Mouse (Mus musculus) neural tube, embryonic 15.5 days (tissue): ENCODE results near the gene Tenm2. TPM values are rescaled to one million over a fixed set of nuclear protein-coding genes. Genes with fewer than 3 reads are reported as not detected.
A peak's percentile ranks its signal among the peaks of the same experiment; 100 is the strongest.

ENCODE experiments used
- ATAC-seq: fragments of 200-750 bp; cut with Nextera tagmentation; 2 replicates; pipeline ENCODE4 v1.8.0; 2017; ENCODE audit warnings: mild to moderate bottlenecking, moderate TSS enrichment, moderate library complexity; ENCODE audit not compliant: low FRiP score
- H3K27ac ChIP-seq: fragments of 300-500 bp; sonication (generic); replicated peaks from 2 replicates; pipeline ENCODE4 v1.5.1; 2015; ENCODE audit warnings: mild to moderate bottlenecking, inconsistent platforms
- H3K27me3 ChIP-seq: fragments of 300-500 bp; sonication (generic); replicated peaks from 2 replicates; pipeline ENCODE4 v1.6.1; 2015; ENCODE audit warnings: inconsistent platforms
- H3K36me3 ChIP-seq: fragments of 300-500 bp; sonication (generic); 2 replicates; pipeline ENCODE4 v1.6.1; 2015; ENCODE audit warnings: inconsistent platforms
- H3K4me1 ChIP-seq: fragments of 300-500 bp; sonication (generic); 2 replicates; pipeline ENCODE4 v1.6.1; 2015; ENCODE audit warnings: inconsistent platforms
- H3K4me2 ChIP-seq: fragments of 300-500 bp; sonication (generic); 2 replicates; pipeline ENCODE4 v1.6.1; 2015; ENCODE audit warnings: inconsistent platforms, mild to moderate bottlenecking, moderate library complexity
- H3K4me3 ChIP-seq: fragments of 300-500 bp; sonication (generic); replicated peaks from 2 replicates; pipeline ENCODE4 v1.5.1; 2015; ENCODE audit warnings: mild to moderate bottlenecking, inconsistent platforms
- H3K9ac ChIP-seq: fragments of 300-500 bp; sonication (generic); replicated peaks from 2 replicates; pipeline ENCODE4 v1.6.1; 2015; ENCODE audit warnings: mild to moderate bottlenecking, inconsistent platforms
- H3K9me3 ChIP-seq: fragments of 300-500 bp; sonication (generic); replicated peaks from 2 replicates; pipeline ENCODE4 v1.6.1; 2016; ENCODE audit warnings: inconsistent platforms
- WGBS: fragments of 180-500 bp; shearing (Covaris S2); methylation state at CpG from one replicate; pipeline ENCODE4 v1.1.7; 2015; ENCODE audit warnings: mixed read lengths; 5-methylcytosine and 5-hydroxymethylcytosine counted together
- polyA plus RNA-seq: library from polyadenylated mRNA; unstranded; fragments of >200 nt; fragmentation: Nextera tagmentation; extraction: Ambion mirVana; gene quantifications from 2 replicates; pipeline ENCODE4 v1.2.1, GENCODE M21; 2015

Gene Tenm2
- polyA plus RNA-seq, 1 experiment from 2014 or later: 34.7 TPM

DNA sequence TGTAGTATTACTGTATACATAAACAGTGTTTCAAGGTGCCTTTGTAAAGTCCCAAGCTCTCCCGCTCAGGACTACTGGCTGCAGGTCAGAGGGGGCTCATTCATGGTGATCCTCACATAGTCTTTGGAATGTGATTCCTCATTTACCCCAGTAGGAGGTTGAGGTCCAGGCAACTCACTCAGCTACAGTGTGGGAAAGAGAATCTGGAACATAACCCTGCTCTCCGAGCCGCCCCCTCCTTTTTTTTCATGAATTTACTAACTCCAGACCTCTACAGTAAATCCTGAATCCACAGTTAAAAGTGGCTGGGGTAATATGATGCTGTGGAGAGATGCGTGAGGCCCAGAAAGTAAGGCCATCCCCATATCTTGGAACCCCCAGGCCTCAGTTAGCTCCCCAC lies 1066.0 kb downstream of the Tenm2 start:
- Histone ChIP-seq H3K4me2 (no peak overlapping the region), H3K27ac (no peak overlapping the region), H3K36me3 (0 out of 2 replicates have a peak, but pooled peaks cover 5% of the 10 kb centered on the region), H3K9me3 (no peaks in the 10 kb centered on the region), H3K27me3 (no peaks in the 10 kb centered on the region), H3K4me3 (no peak overlapping the region), H3K4me1 (0 out of 2 replicates have a peak, but pooled peaks cover 6% of the 10 kb centered on the region), H3K9ac (no peak overlapping the region)
- ATAC-seq: no peak
- WGBS: 80% methylated on average over 4 of the region's 4 CpGs

DNA sequence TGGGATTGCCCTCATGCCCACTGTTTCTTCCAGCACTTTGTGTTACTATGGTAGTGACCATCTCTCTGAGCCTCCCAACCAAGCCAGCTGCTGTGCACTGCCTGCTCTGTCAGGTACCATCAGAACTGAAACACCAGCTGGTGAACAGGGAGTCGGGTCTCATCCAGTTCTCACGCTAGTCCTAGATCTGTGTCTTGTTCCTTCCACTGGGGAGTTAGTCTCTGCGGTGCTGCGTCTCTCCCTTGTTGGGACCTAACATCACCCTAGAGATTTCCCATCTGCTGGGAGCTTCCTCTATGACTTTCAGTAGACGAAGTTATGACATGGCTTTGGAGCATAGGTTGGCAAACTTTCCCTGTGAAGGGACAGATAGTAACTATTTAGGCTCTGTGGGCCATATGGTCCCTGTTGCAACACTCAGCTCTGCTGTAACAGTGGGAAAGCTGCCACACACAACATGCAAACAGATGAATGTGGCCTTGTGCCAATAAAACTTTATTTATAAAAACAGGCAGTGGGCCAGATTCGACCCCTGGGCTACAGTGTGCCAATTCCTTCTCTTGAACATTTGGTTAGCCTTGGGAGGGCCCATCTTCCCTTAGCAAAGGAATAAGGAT lies 1066.7 kb downstream of the Tenm2 start:
- Histone ChIP-seq H3K9me3 (no peaks in the 10 kb centered on the region), H3K27me3 (no peaks in the 10 kb centered on the region), H3K4me1 (0 out of 2 replicates have a peak, but pooled peaks cover 6% of the 10 kb centered on the region), H3K4me3 (no peak overlapping the region), H3K4me2 (no peak overlapping the region), H3K9ac (no peak overlapping the region), H3K36me3 (0 out of 2 replicates have a peak, but pooled peaks cover 5% of the 10 kb centered on the region), H3K27ac (no peak overlapping the region)
- 86% methylated on average over 6 of the region's 6 CpGs for WGBS
- ATAC-seq: no peak

DNA sequence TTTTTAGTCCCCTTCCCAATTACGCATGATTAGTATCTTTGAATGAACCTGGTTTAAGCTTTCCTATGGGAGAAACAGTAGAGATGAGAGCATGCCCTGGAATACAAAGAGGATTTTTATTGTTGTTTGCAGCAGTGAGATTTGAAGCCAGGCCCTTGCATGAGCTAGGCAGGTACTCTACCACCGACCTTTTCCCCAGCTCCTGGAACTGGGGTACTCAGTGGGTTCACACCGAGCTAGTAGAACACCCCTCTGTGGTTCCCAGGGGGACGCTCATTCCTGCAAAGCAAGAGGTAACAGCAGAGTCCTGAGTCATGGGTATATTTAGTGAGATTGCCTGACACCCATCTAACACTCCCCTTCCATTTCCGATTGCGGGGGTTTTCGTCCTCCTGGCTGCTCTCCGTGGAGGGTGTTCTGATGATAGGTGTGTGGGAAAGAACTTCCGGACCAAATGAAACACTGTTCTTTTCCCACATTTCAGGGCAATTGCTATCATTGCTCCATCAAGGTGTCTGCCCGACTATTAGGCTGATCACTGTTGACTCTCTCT lies 1067.9 kb downstream of the Tenm2 start:
- Histone ChIP-seq H3K4me2 (no peak overlapping the region), H3K27ac (no peak overlapping the region), H3K9me3 (no peaks in the 10 kb centered on the region), H3K27me3 (no peaks in the 10 kb centered on the region), H3K36me3 (0 out of 2 replicates have a peak, but pooled peaks cover 5% of the 10 kb centered on the region), H3K4me3 (no peak overlapping the region), H3K4me1 (no peaks in the 10 kb centered on the region), H3K9ac (no peak overlapping the region)
- ATAC-seq: no peak
- whole genome bisulfite sequencing: 84% methylated on average over 10 of the region's 10 CpGs

DNA sequence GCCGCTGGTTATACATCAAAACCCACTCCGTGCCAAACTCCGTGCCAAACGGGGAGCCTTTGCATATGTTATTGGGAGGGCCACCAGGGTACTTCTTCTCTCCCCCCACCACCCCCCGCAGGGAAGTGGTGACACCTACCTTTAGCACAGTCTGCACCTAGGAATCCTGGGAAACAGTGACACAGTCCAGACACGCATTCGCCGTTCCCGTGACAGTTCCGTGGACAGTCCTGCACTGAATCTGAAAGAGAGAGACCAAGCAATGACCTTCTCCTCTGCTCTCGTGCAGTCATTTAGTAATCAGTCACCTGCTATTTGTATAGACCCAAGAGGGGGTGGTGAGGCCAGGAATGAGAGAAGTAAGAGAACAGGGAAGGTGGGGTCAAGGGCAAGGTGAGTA lies 1072.2 kb downstream of the Tenm2 start:
- Histone ChIP-seq H3K27me3 (no peaks in the 10 kb centered on the region), H3K36me3 (no peaks in the 10 kb centered on the region), H3K4me2 (no peak overlapping the region), H3K27ac (no peak overlapping the region), H3K4me3 (no peak overlapping the region), H3K4me1 (peaks cover 5% of the 10 kb centered on the region; the same call in 1 of the 2 replicates), H3K9ac (no peak overlapping the region), H3K9me3 (no peaks in the 10 kb centered on the region)
- 85% methylated on average over 11 of the region's 11 CpGs for WGBS
- ATAC-seq: no peak

DNA sequence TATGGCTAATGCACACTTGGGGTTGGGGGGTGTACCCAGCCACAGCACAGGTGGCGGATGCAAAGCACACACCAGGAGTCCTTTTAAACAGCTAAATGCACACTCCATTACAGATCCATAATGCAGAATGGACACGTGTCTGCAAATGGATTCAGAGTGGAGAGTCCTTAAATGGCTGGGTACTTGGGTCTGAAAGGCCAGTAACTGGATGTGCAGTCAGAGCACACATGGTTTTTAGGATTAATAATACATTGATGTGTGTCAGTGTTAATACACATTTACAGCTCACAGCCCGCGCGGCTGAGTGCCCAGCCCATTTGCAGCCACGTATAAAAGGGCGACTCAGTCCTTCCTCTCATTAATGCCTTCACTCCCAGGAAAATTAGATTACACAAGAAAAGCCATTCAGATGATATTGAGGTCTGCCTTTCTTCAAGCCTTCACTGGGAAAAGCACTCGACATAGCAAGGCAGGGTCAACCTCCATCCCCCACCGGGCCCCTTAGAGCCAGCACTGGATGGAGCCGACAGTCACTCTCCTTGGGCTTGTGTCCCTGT lies 1073.9 kb downstream of the Tenm2 start:
- no peaks in the 10 kb centered on the region for H3K36me3 ChIP-seq
- no peak overlapping the region for H3K4me3 ChIP-seq
- no peak overlapping the region for H3K4me2 ChIP-seq
- 55% methylated on average over 10 of the region's 10 CpGs for WGBS
- H3K4me1 ChIP-seq: peaks cover 5% of the 10 kb centered on the region; the same call in 1 of the 2 replicates
- H3K9ac ChIP-seq: no peak overlapping the region
- no peak overlapping the region for H3K27ac ChIP-seq
- no peaks in the 10 kb centered on the region for H3K27me3 ChIP-seq
- H3K9me3 ChIP-seq: no peaks in the 10 kb centered on the region
- peak; percentile 35; the same call in 1 of the 2 replicates for ATAC-seq

DNA sequence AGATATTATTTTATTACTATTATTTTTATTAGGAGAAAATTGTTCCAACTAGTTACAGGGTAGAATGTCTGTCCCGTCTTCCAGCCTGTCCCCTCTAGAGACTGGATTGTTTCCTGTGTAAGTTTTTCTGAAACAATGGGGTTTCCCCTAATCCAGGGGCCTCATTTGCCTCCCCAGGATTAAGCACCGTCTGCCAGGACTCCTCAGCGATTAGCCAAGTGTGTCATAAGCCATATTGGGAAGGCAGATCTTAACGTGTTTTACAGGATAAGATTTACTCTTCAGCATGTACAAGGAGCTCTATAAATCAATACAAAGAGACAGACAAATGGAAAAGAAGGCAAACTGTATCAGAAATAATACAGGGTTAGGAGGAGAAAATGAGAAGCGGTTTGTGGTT lies 1082.3 kb downstream of the Tenm2 start:
- ATAC-seq: no peak
- Histone ChIP-seq H3K4me2 (no peak overlapping the region), H3K4me1 (peaks cover 11% of the 10 kb centered on the region), H3K9me3 (no peaks in the 10 kb centered on the region), H3K4me3 (no peak overlapping the region), H3K27ac (no peak overlapping the region), H3K27me3 (0 out of 2 replicates have a peak, but pooled peaks cover 3% of the 10 kb centered on the region), H3K36me3 (no peaks in the 10 kb centered on the region), H3K9ac (no peak overlapping the region)
- 45% methylated on average over 5 of the region's 5 CpGs for WGBS

DNA sequence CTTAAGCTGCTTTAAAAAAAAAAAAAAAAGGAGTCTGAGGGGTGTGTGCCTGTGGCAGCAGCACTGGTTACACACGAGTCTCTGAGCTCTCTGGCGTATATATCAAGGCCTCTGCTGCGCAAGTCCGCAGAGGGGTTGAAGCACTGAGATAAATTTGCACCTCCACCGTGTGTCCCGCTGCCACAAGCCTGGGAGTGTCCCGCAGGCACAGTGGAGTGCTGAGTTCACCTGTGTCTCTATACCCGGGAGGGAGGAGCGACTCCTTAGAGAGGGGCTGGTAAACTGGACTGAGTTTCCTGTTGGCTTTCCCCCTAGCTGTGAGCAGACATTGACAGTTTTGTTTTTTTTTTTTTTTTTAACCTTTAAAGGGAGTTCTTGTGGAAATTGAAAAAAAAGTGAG lies 1082.8 kb downstream of the Tenm2 start:
- WGBS: 24% methylated on average over 9 of the region's 9 CpGs
- no peak overlapping the region for H3K4me3 ChIP-seq
- no peaks in the 10 kb centered on the region for H3K9me3 ChIP-seq
- no peak overlapping the region for H3K27ac ChIP-seq
- H3K9ac ChIP-seq: no peak overlapping the region
- H3K27me3 ChIP-seq: 0 out of 2 replicates have a peak, but pooled peaks cover 3% of the 10 kb centered on the region
- peak; percentile 19; the same call in 1 of the 2 replicates for ATAC-seq
- peak overlapping the region; percentile 34 for H3K4me2 ChIP-seq
- H3K4me1 ChIP-seq: peaks cover 11% of the 10 kb centered on the region
- H3K36me3 ChIP-seq: no peaks in the 10 kb centered on the region

DNA sequence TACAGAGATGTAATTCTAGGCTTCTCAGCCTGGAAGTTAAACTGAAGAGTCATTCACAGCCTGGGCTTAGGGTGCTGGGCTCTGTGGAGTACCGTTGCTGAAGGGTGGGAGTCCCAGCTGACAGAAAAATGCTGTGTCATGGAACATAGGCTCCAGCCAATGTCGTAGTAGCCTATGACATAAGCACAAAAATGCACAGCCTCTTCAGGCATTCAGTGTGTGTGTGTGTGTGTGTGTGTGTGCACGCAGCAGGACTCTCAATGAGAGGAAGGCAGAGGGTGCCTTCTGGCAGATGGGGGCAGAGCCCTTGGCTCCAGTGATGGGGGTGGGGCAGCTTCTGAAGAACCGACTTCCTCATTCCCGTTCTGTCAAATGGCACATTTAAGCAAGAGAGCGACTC lies 1083.5 kb downstream of the Tenm2 start:
- H3K27ac ChIP-seq: no peak overlapping the region
- H3K4me1 ChIP-seq: peaks cover 11% of the 10 kb centered on the region
- H3K36me3 ChIP-seq: no peaks in the 10 kb centered on the region
- 0 out of 2 replicates have a peak, but pooled peaks cover 3% of the 10 kb centered on the region for H3K27me3 ChIP-seq
- no peak overlapping the region for H3K4me3 ChIP-seq
- WGBS: 9% methylated on average over 6 of the region's 6 CpGs
- peak; percentile 35; the same call in 1 of the 2 replicates for ATAC-seq
- no peak overlapping the region for H3K9ac ChIP-seq
- no peaks in the 10 kb centered on the region for H3K9me3 ChIP-seq
- peak overlapping the region; percentile 34 for H3K4me2 ChIP-seq

DNA sequence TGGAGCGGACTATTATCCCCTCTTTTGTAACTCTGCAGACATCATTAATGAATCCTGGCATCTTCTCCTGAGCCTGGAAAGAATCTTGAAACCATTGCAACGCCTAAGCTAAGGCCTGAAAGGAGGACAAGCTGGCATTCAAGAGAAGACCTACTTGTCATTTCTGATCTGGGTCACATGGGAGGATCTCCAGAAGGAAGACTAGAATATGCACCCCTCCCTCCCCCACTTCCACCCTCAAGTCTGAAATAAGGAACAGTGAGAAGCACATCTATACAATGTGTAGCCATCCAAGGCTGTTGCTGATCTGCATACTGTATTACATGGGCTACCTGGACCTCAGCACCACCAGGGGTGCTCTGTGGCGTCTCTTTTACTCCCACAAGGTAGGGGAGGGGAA lies 1086.7 kb downstream of the Tenm2 start:
- H3K36me3 ChIP-seq: no peaks in the 10 kb centered on the region
- H3K4me1 ChIP-seq: peaks cover 15% of the 10 kb centered on the region
- no peak overlapping the region for H3K4me3 ChIP-seq
- no peak overlapping the region for H3K9ac ChIP-seq
- WGBS: 88% methylated on average over 3 of the region's 3 CpGs
- H3K27me3 ChIP-seq: no peaks in the 10 kb centered on the region
- H3K9me3 ChIP-seq: no peaks in the 10 kb centered on the region
- H3K27ac ChIP-seq: no peak overlapping the region
- no peak for ATAC-seq
- no peak overlapping the region for H3K4me2 ChIP-seq

DNA sequence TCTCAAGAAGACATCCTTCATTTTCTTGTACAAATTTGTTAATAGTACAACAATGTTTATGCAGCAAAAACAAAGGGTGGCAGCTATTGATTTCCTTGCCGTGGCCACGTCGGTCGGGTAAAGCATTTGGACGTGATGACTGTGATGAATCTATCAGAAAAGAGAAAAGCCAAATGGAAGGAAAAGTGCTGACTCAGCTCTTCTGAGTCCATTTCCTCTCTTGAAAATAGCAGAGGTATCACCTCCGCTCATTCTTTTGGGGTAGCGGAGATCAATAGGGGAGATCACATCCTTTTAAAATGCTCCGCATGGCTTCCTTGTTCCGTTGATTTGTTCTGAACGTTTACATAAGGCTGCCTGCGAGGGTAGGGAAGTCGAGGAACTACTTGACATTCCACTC lies 1090.7 kb downstream of the Tenm2 start:
- Histone ChIP-seq H3K9me3 (no peaks in the 10 kb centered on the region), H3K4me3 (no peak overlapping the region), H3K27ac (no peak overlapping the region), H3K4me2 (no peak overlapping the region), H3K36me3 (no peaks in the 10 kb centered on the region), H3K9ac (no peak overlapping the region), H3K27me3 (no peaks in the 10 kb centered on the region), H3K4me1 (peaks cover 5% of the 10 kb centered on the region)
- ATAC-seq: no peak
- 73% methylated on average over 12 of the region's 12 CpGs for WGBS

DNA sequence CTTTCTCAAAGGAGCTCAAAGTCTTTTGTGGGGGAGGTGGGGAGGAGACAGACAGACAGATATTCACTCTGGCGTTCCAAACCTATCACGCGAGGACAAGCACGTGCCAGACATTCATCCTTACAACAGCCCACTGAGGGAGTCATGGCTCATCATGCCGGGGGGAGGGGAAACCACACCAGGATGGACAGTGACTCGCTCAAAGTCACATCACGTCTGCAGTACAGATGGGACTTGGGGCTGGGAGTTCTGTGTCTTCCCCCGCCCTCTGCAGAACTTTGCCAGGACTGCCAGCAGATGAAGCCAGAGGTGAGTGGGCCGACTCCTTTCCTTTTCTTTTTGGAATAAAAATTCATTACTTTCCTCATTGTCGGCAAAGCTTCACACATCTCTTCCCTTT lies 1095.4 kb downstream of the Tenm2 start:
- Histone ChIP-seq H3K27me3 (no peaks in the 10 kb centered on the region), H3K4me1 (peaks cover 13% of the 10 kb centered on the region), H3K36me3 (no peaks in the 10 kb centered on the region), H3K4me2 (no peak overlapping the region), H3K9me3 (no peaks in the 10 kb centered on the region), H3K27ac (no peak overlapping the region), H3K9ac (no peak overlapping the region), H3K4me3 (no peak overlapping the region)
- no peak for ATAC-seq
- WGBS: 69% methylated on average over 10 of the region's 10 CpGs

DNA sequence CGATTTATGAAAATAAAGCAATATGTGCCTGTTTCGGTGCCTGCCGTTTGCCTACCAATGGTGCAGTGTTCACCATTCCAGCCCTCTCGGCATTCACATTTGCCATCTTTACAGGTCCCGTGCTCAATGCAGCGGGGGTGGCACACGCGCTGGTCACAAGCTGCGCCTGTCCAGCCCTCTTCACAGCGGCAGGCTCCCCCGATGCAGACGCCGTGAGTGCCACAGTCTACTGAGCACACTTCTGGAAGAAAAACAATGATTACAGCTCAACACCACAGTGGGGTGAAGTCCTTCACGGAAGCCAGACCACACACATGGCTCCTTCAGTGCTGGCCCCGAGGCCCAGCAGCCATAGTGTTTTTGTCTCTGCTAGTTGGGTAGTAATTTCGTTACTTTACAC lies 1096.2 kb downstream of the Tenm2 start:
- no peaks in the 10 kb centered on the region for H3K9me3 ChIP-seq
- H3K4me1 ChIP-seq: peaks cover 9% of the 10 kb centered on the region
- H3K27me3 ChIP-seq: no peaks in the 10 kb centered on the region
- H3K4me3 ChIP-seq: no peak overlapping the region
- no peak for ATAC-seq
- H3K27ac ChIP-seq: no peak overlapping the region
- H3K36me3 ChIP-seq: no peaks in the 10 kb centered on the region
- no peak overlapping the region for H3K4me2 ChIP-seq
- H3K9ac ChIP-seq: no peak overlapping the region
- 50% methylated on average over 16 of the region's 16 CpGs for WGBS
